Mouse (Mus musculus) testis, adult 2 months (tissue): Measurements from ENCODE around the gene Kxd1. TPM values are rescaled to one million over a fixed set of nuclear protein-coding genes. Genes with fewer than 3 reads are reported as not detected.

ENCODE experiments used
- H3K27ac ChIP-seq: fragments of 200-500 bp; 2 replicates; pipeline ENCODE4 v1.5.1; 2012; ENCODE audit warnings: low read depth, low read length; ENCODE audit not compliant: control insufficient read depth, insufficient read depth
- H3K27me3 ChIP-seq: fragments of 200-500 bp; 2 replicates; pipeline ENCODE4 v1.6.1; 2012; ENCODE audit warnings: mild to moderate bottlenecking, low read length, moderate library complexity; ENCODE audit not compliant: control insufficient read depth, insufficient read depth
- H3K36me3 ChIP-seq: fragments of 200-500 bp; 2 replicates; pipeline ENCODE4 v1.6.1; 2012; ENCODE audit warnings: mild to moderate bottlenecking, low read length; ENCODE audit not compliant: control insufficient read depth, insufficient read depth
- H3K4me1 ChIP-seq: fragments of 200-500 bp; 2 replicates; pipeline ENCODE4 v1.6.1; 2012; ENCODE audit warnings: low read length; ENCODE audit not compliant: control insufficient read depth, insufficient read depth
- H3K4me3 ChIP-seq: fragments of 200-500 bp; 2 replicates; pipeline ENCODE4 v1.5.1; 2012; ENCODE audit warnings: low read depth, mild to moderate bottlenecking, low read length, moderate library complexity, mixed read lengths; ENCODE audit not compliant: control insufficient read depth
- CTCF ChIP-seq: fragments of 200-500 bp; IDR thresholded peaks from 2 replicates; pipeline ENCODE4 v1.5.1; 2012; ENCODE audit warnings: low read depth, mild to moderate bottlenecking, inconsistent platforms, low read length, moderate library complexity; ENCODE audit not compliant: control insufficient read depth, insufficient read depth, insufficient replicate concordance
- POLR2A ChIP-seq: fragments of 200-500 bp; IDR thresholded peaks from 2 replicates; pipeline ENCODE4 v1.6.1; 2012; ENCODE audit warnings: low read depth, mild to moderate bottlenecking, inconsistent platforms, low read length, moderate library complexity; ENCODE audit not compliant: control insufficient read depth
- polyA plus RNA-seq: library from polyadenylated mRNA; depleted of rRNA; stranded (reverse); fragments of >200 nt; gene quantifications from 2 replicates; pipeline ENCODE4 v1.2.3, GENCODE M21; 2012

The Kxd1 gene
- polyA plus RNA-seq, 1 experiment = 77.9 TPM

DNA sequence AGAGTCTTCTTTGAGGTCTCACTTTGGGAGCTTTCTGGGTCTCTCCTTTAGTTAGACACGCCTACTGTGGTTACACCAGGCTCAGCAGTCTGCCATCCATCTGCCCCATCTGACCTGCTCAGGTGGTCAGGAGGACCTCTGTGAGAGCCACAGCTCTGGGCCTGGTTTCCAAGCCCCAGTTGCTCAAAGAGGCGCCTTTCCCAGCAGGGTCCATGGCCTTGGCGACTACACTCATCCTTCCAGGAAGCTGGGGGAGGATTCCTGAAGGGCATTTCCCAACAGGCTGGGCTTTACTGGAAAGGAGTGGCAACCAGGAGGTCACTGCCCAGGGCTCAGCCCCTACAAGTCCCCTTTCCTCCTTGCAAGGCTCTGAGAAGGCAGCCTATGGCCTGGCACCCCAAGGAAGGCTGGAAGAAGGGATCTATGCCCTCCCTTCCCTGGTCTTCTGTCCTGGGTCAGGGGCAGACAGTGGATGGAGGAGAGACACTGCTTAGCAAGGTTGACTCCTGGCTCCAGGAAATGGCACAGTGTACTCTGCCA is 37.0 kb upstream of the Kxd1 start:
- Histone ChIP-seq H3K27me3 (no peaks in the 10 kb centered on the region), H3K4me1 (peaks cover 12% of the 10 kb centered on the region), H3K27ac (peak overlapping the region; percentile 29; the same call in 1 of the 2 replicates), H3K4me3 (no peak overlapping the region), H3K36me3 (no peaks in the 10 kb centered on the region)
- TF ChIP-seq POLR2A = no peak
- TF ChIP-seq CTCF = no peak

DNA sequence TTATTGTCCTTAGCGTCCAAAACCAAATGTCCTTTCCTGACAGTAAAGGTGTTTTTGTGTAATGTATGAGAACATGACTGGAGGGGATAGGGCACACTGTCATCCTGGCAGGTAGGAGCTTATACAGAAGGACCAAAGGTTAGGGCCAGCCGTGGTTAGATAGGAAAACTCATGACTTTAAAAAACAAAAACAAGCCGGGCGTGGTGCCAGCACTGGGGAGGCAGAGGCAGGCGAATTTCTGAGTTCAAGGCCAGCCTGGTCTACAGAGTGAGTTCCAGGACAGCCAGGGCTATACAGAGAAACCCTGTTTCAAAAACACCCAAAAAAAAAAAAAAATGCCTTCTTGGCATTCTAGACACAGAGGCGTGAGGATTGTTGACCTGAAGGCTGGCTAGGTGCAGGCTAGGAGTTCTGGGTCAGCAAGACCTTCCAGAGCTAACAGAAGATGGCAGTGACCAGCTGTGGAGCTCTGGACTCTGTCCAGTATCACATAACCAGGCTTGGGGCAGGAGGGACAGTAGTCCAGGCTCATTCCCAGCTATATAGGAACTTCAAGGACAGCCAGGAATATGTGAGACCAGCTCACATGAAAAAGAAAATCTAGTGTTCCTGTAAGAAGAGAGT is 36.1 kb upstream of the Kxd1 start:
- no peak overlapping the region for H3K4me3 ChIP-seq
- no peaks in the 10 kb centered on the region for H3K27me3 ChIP-seq
- H3K4me1 ChIP-seq = peaks cover 14% of the 10 kb centered on the region

DNA sequence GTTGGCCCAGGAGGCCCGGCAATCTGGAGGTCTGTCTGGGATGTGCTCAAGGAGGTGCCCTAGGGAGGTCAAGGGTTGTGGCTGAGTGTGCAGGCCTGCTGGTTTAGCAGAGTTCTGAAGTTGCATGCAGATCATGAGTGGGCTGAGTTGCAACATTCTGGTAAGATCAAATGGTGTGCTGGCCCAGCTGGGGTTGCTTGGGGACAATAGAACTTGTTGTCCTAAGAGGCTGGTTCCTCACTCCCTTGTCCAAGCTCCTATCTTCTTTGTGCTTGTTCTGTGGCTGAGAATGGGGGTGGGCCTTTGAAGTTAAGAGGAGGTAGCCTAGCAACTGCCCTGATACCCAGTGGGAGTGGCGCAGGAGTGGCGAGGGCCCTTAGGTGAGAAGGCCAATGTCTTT is 35.0 kb upstream of the Kxd1 start:
- Histone ChIP-seq H3K4me1 (peaks cover 14% of the 10 kb centered on the region), H3K27ac (peak overlapping the region; percentile 27; the same call in 1 of the 2 replicates), H3K4me3 (no peak overlapping the region), H3K27me3 (no peaks in the 10 kb centered on the region), H3K36me3 (no peaks in the 10 kb centered on the region)
- TF ChIP-seq POLR2A = no peak
- no peak for TF ChIP-seq CTCF

More for the DNA sequence above, 36.1 kb upstream of the Kxd1 start:
- Histone ChIP-seq H3K36me3 (no peaks in the 10 kb centered on the region), H3K27ac (no peak overlapping the region)
- TF ChIP-seq POLR2A (no peak), CTCF (no peak)

DNA sequence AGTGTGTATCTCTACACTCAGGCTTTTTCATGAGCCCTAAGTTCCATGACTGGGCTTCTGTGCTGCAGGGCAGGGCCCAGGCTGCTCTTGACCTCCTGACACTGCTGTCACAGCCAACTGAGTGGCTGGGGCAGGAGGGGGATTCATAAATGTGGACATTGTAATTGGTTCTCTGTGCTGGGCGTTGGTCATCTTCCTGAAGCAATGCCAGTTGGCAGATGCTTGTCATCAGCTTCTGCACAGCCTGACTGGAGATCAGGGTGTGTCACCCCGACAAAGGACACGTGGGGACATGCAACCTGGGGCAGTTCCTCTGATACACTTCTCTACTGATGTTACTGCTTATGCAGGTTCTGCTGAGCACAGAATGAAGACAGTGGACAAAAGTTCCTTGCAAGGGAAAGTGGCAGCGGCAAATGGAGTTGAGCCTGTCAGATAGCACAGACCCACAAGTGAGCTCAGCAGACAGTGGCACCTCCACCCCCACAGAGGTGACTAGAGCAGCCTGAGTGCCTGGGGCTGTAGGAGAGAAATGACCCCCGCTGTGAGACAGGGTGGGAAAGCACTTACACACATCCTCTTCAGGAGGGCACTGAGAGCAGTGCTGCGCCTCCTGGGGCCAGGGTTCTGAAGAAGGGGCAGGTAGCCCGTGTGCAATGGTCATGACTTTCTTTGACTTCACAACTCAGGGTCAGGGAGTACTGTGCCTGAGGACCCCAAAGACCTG is 34.2 kb upstream of the Kxd1 start:
- Histone ChIP-seq H3K4me1 (peaks cover 14% of the 10 kb centered on the region), H3K27ac (peak overlapping the region; percentile 77), H3K36me3 (no peaks in the 10 kb centered on the region), H3K27me3 (no peaks in the 10 kb centered on the region), H3K4me3 (no peak overlapping the region)
- TF ChIP-seq CTCF (no peak), POLR2A (no peak)

DNA sequence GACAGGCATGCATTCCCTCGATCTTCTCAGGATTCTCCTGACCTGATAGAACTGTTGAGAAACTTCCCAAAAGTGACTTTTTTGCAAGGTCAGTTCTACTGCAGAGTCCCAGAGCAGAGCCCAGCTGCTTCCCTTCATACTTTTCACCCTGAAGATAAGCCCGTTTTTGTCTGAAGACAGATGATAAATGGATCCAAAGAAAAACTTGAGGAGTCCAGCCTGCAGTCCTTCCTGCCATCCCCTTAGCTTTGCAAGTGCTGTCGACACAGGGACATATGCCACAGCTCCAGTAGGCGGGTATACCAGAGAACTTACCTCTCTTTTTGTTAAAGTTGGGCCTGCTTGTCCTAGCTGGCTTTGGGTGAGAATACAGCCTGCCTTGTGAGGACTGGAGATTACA is 33.6 kb upstream of the Kxd1 start:
- TF ChIP-seq CTCF (no peak), POLR2A (no peak)
- no peak overlapping the region for H3K4me3 ChIP-seq
- no peaks in the 10 kb centered on the region for H3K27me3 ChIP-seq
- peak overlapping the region; percentile 77 for H3K27ac ChIP-seq
- peaks cover 14% of the 10 kb centered on the region for H3K4me1 ChIP-seq
- H3K36me3 ChIP-seq = no peaks in the 10 kb centered on the region

DNA sequence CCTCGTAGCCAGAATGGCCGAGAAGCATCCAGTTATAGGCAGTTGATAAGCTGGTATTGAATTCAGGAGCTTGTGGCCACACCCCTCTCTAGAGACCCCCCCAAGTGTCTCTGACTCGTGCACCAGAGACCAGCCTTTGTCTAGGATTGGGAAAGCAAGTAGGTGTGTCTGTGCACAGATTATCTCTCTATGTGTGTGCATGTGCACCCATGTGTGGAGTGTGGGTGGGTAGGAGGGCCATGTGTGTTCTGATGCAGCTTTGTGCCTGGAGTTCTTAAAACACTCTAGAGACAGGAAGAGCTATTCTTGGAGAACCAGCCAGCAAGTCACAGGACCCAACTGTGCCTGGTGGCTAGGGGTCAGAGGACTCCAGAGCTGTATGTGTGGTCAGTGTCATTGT is 32.8 kb upstream of the Kxd1 start:
- peak overlapping the region; percentile 77 for H3K27ac ChIP-seq
- H3K27me3 ChIP-seq = no peaks in the 10 kb centered on the region
- no peak overlapping the region for H3K4me3 ChIP-seq
- H3K36me3 ChIP-seq = no peaks in the 10 kb centered on the region
- TF ChIP-seq POLR2A (no peak), CTCF (no peak)
- peaks cover 12% of the 10 kb centered on the region for H3K4me1 ChIP-seq

DNA sequence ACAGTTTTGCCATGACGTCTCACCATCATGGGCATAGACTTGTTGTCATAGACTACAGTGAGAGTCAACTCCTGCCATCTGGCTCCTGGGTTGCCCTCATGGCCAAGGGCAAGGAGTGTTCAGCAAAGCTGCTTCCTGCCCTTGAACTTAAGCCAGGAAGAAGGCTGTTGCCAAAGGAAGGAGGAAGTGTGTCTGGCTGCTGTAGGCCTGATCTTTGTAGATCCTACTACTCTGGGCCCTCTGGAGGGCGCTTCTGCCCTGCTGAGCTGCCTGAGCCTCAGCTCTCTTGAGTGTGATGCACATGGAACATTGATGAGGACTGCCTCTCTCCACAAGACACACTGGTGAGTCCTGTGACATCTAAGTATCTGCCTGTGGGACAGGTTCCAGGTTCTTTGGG is 32.3 kb upstream of the Kxd1 start:
- no peak overlapping the region for H3K4me3 ChIP-seq
- no peaks in the 10 kb centered on the region for H3K27me3 ChIP-seq
- H3K27ac ChIP-seq = no peak overlapping the region
- TF ChIP-seq CTCF (peak; percentile 35; the same call in 1 of the 2 replicates), POLR2A (no peak)
- peaks cover 11% of the 10 kb centered on the region for H3K4me1 ChIP-seq
- no peaks in the 10 kb centered on the region for H3K36me3 ChIP-seq

DNA sequence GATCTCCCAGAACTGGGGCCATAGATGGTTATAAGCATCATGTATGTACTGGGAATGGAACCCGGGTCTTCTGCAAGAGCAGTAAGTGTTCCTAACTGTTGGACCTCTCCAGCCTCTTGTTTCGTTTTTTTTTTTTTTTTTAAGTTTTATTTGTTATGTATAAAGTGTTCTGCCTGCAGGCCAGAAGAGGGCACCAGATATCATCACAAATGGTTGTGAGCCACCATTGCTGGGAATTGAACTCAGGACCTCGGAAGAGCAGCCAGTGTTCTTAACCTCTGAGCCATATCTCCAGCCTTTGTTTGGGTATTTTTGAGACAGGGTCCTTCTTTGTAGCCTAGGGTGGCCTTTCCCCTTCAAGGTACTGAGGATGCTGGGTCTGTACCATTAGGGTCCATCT is 31.2 kb upstream of the Kxd1 start:
- Histone ChIP-seq H3K27ac (no peak overlapping the region), H3K27me3 (no peaks in the 10 kb centered on the region), H3K36me3 (no peaks in the 10 kb centered on the region), H3K4me1 (peaks cover 5% of the 10 kb centered on the region), H3K4me3 (no peak overlapping the region)
- TF ChIP-seq POLR2A (no peak), CTCF (no peak)
